Mouse (Mus musculus) olfactory bulb, adult 2 months (tissue): ENCODE measurements around the gene Fam161a.

Experiments used
- CTCF ChIP-seq: fragments of 200-500 bp; IDR thresholded peaks from 2 replicates; pipeline ENCODE4 v1.5.1; 2012; ENCODE audit warnings: low read depth, mild to moderate bottlenecking, low read length, moderate library complexity; ENCODE audit not compliant: insufficient read depth
- POLR2A ChIP-seq: fragments of 200-500 bp; IDR thresholded peaks from 2 replicates; pipeline ENCODE4 v1.6.1; 2012; ENCODE audit warnings: mild to moderate bottlenecking, low read depth, low read length, moderate library complexity; ENCODE audit not compliant: insufficient read depth

DNA sequence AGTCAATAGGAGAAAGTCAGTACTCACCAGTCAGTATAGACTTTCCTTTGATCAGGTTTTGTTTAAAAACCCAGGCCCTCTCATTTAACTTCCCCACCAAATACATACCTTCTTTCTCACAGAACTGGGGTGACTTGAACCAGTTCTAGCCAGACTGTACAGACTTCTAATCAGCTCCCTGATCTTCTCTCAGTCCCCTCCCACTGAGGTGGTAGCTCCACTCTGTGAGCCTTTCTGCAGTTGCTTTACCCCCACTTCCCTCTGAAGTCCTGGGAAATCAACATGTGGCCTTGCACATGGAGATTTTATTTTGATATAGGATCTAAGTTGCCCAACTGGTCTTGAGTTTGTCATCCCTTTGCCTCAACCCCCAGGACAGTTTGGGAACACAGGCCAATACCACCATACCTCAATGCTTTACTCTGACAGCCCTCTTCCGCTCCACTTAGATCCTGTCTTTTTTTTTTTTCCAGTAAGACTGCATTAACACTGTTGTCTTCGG is 57.9 kb downstream of the Fam161a start:
- TF ChIP-seq CTCF = no peak
- TF ChIP-seq POLR2A = no peak
